Mouse (Mus musculus) left cerebral cortex, postnatal 25 days (tissue): ENCODE data around the gene Dag1. TPM values are rescaled to one million over a fixed set of nuclear protein-coding genes. Genes with fewer than 3 reads are reported as not detected.
"Not testable (repeated sequence)": the region's sequence is repeated elsewhere in the genome, so short reads cannot be mapped to it uniquely, and the experiment has no call there.

Experiments used
- DNase-seq, 2 experiments: peaks; one replicate each; pipeline ENCODE4 v3.0.0; 2022; ENCODE audit warnings: low spot score in 2 of 2, mixed read lengths in 1 of 2
- intact Hi-C: fragments of 180-260 bp; cut with DNase I; formaldehyde crosslinking; loops from one replicate; pipeline ENCODE4 v1.15.1; 2025
- total RNA-seq, 2 experiments: library from RNA; stranded (reverse); gene quantifications; 2 replicates each; pipeline ENCODE4 v1.2.3; 2021

Gene Dag1
- total RNA-seq = 10 to 100 TPM; 94.7 to 97.9 TPM

DNA sequence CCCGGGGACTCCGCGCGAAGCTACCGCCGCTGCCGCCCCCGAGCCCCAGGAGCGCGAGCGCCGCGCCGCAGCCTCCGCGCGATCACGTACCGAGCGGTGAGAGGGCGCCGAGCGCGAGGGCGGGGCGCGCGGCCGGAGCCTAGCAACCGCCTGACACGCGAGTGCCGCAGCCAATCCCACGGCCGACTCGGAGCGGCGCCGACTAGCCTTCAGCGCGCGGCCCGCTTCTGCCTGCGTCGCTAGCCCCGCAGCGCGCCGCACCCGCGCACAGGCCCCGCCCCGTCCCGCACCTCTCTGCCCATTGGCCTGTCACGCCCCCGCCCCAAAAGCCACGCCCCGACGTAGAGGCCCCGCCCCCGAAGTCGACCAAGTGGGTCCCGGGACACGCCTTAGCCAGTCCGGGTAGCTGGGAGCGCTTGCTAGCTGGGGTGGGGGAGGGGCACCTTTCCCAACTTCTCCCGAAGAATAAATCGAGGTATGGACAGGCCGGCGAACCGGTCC, at the start of gene Dag1:
TSS of gene Dag1 (minus strand) at position 269 of the 501 bp plus-strand sequence.
- peak; percentile 99 for DNase-seq
- intact Hi-C loops = loop anchor here (5.0 kb wide), 1 partner anchor 56 kb away; no protein-coding TSS in a partner anchor

GRCm38 (mm10) chr9:108308141-108308540, 44.4 kb upstream of the Dag1 start:
- no peak for DNase-seq
- intact Hi-C loops = no loop called here

DNA sequence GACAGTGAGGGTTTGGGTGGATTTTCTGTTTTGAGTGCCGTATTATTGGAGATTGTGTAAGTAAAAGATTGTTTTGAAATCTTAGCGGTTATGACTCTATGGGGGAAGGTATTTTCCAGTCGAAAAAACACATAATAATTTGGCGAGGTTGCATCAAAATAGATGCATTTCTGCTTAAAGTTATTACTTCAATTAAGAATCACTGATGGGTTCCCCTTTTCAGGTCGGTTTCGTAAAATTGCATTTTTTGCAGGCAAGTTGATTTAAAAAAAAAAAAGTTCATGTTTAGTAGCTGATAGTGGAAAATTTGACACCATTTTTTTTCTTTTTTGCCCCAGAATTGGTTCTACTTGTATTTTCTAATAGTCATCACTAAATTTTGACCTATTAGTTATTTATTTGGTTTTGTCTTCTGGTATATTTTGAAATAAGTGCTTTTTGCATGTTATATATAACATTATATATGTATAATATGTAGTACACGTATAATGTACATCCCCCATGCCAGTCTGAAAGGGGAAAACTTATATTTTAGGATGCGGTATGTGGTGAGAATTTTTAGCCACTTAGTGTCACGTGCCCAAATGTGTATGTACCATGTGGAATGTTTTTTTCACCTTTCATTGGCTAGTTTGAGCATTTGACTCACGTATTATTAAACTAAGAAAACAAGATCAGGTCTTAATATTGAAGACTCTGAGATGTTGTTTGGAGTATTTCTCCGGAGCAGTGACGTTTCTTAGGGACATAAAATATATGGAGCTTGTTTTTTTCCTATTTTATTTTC, 43.5 kb upstream of the Dag1 start:
- no peak for DNase-seq
- intact Hi-C loops = no loop called here

DNA sequence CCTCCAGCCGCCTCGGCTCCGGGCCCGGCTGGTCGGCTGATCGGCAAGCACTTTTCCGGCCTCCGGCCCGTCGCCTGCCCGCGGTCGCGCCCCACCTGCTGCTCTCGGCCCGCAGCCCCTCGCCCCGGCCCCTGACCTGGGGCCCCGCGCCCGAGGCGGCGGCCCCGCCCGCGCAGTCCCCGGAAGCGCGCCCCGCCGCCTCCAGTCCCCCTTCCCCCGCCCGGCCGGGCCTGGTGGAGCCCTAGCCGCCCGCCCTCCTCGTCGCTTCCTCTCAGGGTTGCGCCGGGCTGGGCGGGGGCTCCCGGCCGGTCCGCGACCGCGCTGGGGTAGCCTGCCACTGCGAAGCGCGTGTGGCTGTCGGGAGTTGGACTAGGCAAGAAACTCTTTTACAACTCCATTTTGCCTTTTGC, 42.8 kb upstream of the Dag1 start:
- peak in 1 of 2 experiments; percentile 50 for DNase-seq
- intact Hi-C loops = loop anchor here (1.0 kb wide), 1 partner anchor 41 kb away; the partner anchor contains the start of gene Usp4

DNA sequence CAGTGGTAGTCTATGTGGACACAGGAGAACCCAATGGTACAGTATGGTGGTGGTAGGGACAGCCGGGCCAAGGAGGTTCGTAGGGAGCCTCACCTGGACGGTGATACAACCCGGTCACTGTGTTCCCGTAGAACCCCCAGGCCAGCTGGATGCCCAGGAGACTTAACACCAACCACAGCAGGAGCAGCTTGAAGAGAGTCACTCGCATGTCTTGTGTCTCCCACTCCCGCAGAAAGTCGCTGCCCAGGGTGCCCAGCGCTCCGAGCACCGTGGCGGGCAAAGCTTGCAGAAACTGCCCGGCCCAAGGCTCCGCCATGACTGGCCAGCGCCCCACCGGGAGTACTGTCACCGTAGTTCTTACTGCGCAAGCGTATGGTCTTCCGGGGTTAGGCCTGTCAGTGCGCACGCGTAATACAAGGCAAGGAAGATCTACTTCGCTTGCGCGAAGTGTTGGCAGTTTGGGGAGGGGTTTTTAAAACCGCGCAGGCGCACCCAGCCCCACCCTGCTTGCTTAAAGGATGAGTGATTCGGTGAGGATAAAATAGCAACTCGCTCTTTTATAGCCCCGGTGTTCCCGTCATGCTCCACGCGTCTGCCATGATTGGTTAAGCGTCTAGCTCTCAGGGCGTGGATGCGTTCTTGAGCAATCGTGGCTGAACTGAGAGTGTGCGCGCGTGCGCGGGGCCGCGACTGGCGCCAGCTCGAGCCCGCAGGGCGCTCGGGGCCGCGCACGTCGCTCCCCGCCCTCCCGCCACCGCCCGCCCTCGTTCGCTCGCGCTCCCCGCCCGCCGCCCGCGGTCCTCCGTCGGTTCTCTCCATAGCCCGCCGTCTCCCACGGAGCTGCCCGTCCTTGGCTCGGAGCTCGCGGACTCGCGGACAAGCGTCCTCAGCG, 42.1 kb upstream of the Dag1 start, which contains the start of the genes Rhoa and Tcta:
TSS of gene Rhoa (plus strand) at position 501 of the 892 bp plus-strand sequence.
TSS of gene Tcta (minus strand) at position 532 of the 892 bp plus-strand sequence.
- intact Hi-C loops = loop anchor here (1.0 kb wide), 1 partner anchor 41 kb away; the partner anchor contains the start of gene Usp4
- peak; percentile 99 to 100 for DNase-seq

- intact Hi-C loops = no loop called here
- DNase-seq = no peak
These were observed 41.4 kb upstream of the Dag1 start for GRCm38 (mm10) chr9:108305170-108305569.

DNA sequence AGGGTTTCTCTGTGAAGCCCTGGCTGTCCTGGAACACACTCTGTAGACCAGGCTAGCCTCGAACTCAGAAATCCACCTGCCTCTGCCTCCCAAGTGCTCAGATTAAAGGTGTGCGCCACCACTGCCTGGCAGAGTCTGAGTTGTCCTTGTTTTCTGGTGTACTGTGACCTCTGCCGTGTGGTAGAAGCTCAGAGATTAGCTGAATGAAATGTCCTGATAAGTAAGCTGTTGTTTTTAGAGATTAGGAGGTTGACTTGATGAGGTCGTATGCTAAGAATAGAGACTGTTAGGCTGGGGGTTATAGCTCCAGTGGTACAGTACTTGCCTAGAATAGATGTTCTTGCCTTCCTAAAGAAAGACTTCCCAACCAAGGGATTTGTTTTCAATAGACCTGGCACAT, 41.0 kb upstream of the Dag1 start:
- DNase-seq = no peak
- intact Hi-C loops = no loop called here

DNA sequence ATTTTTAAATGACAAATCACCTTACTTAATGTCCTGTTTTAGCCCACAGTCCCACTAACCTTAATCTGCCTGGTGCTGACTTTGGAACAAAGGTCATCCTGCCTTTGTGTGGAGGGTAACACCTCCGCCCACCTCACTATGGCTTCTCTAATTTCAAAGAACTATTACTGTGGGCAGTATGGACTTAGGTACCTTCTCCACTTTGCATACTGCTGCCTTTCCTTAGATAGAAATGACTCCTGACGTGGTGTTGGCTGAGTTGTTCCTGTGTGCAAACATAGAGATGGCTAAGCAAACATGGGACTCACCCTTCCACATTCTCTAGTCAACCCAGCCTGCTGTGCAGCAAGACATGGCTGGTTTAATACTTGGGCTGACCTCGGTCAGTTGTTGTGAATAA, 38.1 kb upstream of the Dag1 start:
- DNase-seq = no peak
- intact Hi-C loops = no loop called here

- peak in 1 of 2 experiments; percentile 39 for DNase-seq
- intact Hi-C loops = no loop called here
These were observed 32.9 kb upstream of the Dag1 start, which contains the start of gene Amt for GRCm38 (mm10) chr9:108296453-108297355. Gene Amt (plus strand): TSS chr9:108296853.

- intact Hi-C loops = no loop called here
- DNase-seq = no peak
These were observed 27.0 kb upstream of the Dag1 start for GRCm38 (mm10) chr9:108290773-108291172.

GRCm38 (mm10) chr9:108290016-108290750, 26.4 kb upstream of the Dag1 start, which contains the start of gene Nicn1:
Gene Nicn1 (plus strand): TSS chr9:108290429.
- DNase-seq = peak; percentile 94 to 99
- intact Hi-C loops = no loop called here

GRCm38 (mm10) chr9:108289347-108289746, 25.6 kb upstream of the Dag1 start:
- intact Hi-C loops = no loop called here

GRCm38 (mm10) chr9:108287526-108288238, 23.9 kb upstream of the Dag1 start:
- intact Hi-C loops, DNase-seq: not testable (repeated sequence)

More at GRCm38 (mm10) chr9:108289347-108289746, 25.6 kb upstream of the Dag1 start:
- no peak for DNase-seq

DNA sequence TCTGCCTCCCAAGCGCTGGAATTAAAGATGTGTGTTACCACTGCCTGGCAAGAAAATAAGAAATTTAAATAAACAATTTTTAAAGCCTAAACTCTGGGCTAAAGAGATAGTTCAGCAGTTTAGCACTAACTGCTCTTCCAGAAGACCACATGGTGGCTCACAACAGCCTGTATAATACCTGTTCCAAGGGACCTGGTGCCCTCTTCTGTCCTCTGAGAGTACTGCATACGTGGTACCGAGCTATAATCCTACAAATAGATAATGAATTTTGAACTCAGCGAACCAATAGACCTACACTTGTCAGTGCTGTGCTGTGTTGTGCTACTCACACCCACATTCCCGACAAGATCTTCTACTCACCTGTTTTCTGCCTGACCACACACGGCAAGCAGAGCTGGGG, 20.7 kb upstream of the Dag1 start:
- intact Hi-C loops = loop anchor here (2.0 to 5.0 kb wide), 2 partner anchors 82 to 190 kb away; partner anchors contain the start of gene Apeh
- DNase-seq = peak; percentile 62 to 76

GRCm38 (mm10) chr9:108280071-108280828, 16.5 kb upstream of the Dag1 start:
- intact Hi-C loops = loop anchor here (5.0 kb wide), 1 partner anchor 78 kb away; no protein-coding TSS in a partner anchor
- DNase-seq = no peak

- no peak for DNase-seq
- intact Hi-C loops = no loop called here
These were observed 15.1 kb upstream of the Dag1 start for GRCm38 (mm10) chr9:108278697-108279450.
